Mouse (Mus musculus): ENCODE results near the gene Irf1.
A peak's percentile ranks its signal among the peaks of the same experiment; 100 is the strongest.

Gene Irf1

GRCm38 (mm10) chr11:53783288-53783687 lies 13.5 kb downstream of the Irf1 start:
- DNase-seq (ENCODE audit: low read depth, low spot score), result no peak

- DNase-seq (ENCODE audit: low read depth, low spot score), result peak; percentile 69
These were observed 15.6 kb downstream of the Irf1 start for GRCm38 (mm10) chr11:53785311-53785936.

- DNase-seq (ENCODE audit: low read depth, low spot score), result peak; percentile 50
These were observed 16.5 kb downstream of the Irf1 start for GRCm38 (mm10) chr11:53786058-53787031.

- no peak for DNase-seq (ENCODE audit: low read depth, low spot score)
These were observed 18.4 kb downstream of the Irf1 start for GRCm38 (mm10) chr11:53788196-53788595.

GRCm38 (mm10) chr11:53789277-53789676 lies 19.5 kb downstream of the Irf1 start:
- DNase-seq (ENCODE audit: low read depth, low spot score), result no peak

- no peak for DNase-seq (ENCODE audit: low read depth, low spot score)
These were observed 23.2 kb downstream of the Irf1 start for GRCm38 (mm10) chr11:53792986-53793385.

GRCm38 (mm10) chr11:53794015-53794414 lies 24.2 kb downstream of the Irf1 start:
- DNase-seq (ENCODE audit: low read depth, low spot score), result no peak

GRCm38 (mm10) chr11:53794671-53795557 lies 25.1 kb downstream of the Irf1 start:
- peak; percentile 87 for DNase-seq (ENCODE audit: low read depth, low spot score)

GRCm38 (mm10) chr11:53795813-53796212 lies 26.0 kb downstream of the Irf1 start:
- DNase-seq (ENCODE audit: low read depth, low spot score), result no peak

- no peak for DNase-seq (ENCODE audit: low read depth, low spot score)
These were observed 26.8 kb downstream of the Irf1 start for GRCm38 (mm10) chr11:53796409-53797151.

- DNase-seq (ENCODE audit: low read depth, low spot score), result no peak
These were observed 27.6 kb downstream of the Irf1 start for GRCm38 (mm10) chr11:53797386-53797920.

GRCm38 (mm10) chr11:53798041-53798711 lies 28.4 kb downstream of the Irf1 start:
- DNase-seq (ENCODE audit: low read depth, low spot score), result no peak

GRCm38 (mm10) chr11:53800036-53800435 lies 30.2 kb downstream of the Irf1 start:
- no peak for DNase-seq (ENCODE audit: low read depth, low spot score)

GRCm38 (mm10) chr11:53800975-53801374 lies 31.2 kb downstream of the Irf1 start:
- DNase-seq (ENCODE audit: low read depth, low spot score), result no peak

GRCm38 (mm10) chr11:53803093-53803492 lies 33.3 kb downstream of the Irf1 start:
- DNase-seq (ENCODE audit: low read depth, low spot score), result peak; percentile 70

- peak; percentile 41 for DNase-seq (ENCODE audit: low read depth, low spot score)
These were observed 33.7 kb downstream of the Irf1 start for GRCm38 (mm10) chr11:53803494-53803893.

GRCm38 (mm10) chr11:53804569-53805344 lies 34.9 kb downstream of the Irf1 start:
- DNase-seq (ENCODE audit: low read depth, low spot score), result no peak

GRCm38 (mm10) chr11:53805786-53806185 lies 36.0 kb downstream of the Irf1 start:
- no peak for DNase-seq (ENCODE audit: low read depth, low spot score)

GRCm38 (mm10) chr11:53809354-53809753 lies 39.5 kb downstream of the Irf1 start:
- DNase-seq (ENCODE audit: low read depth, low spot score), result no peak

All from CD4-positive helper T cell, adult 2 months (primary cell).